Mouse (Mus musculus) spleen, postnatal 0 days (tissue): ENCODE data around the gene Dgcr8. TPM values are rescaled to one million over a fixed set of nuclear protein-coding genes. Genes with fewer than 3 reads are reported as not detected.

Experiments
- microRNA counts: library from miRNA; unstranded; fragments of <30 nt; microRNA quantifications from one replicate; lab custom pipeline; 2015
- polyA plus RNA-seq: library from polyadenylated mRNA; unstranded; fragments of >200 nt; fragmentation: Nextera tagmentation; extraction: Ambion mirVana; gene quantifications from 2 replicates; pipeline ENCODE4 v1.2.1, GENCODE M21; 2015

The Dgcr8 gene
- polyA plus RNA-seq: 16.1 and 17.9 TPM in 2 replicates

GRCm38 (mm10) chr16:18289067-18289588 is at the start of gene Dgcr8:
TSS of gene Dgcr8 (minus strand) at chr16:18289246.

GRCm38 (mm10) chr16:18258221-18258620 is 30.8 kb downstream of the Dgcr8 start, which contains the start of gene Gm49776:
TSS of gene Gm49776 (minus strand) at chr16:18258321.

GRCm38 (mm10) chr16:18248433-18249363 is 40.3 kb downstream of the Dgcr8 start, which contains the start of the genes Trmt2a and Ranbp1:
TSS of gene Trmt2a (plus strand) at chr16:18248679.
TSS of gene Ranbp1 (minus strand) at chr16:18248732.

GRCm38 (mm10) chr16:18234671-18235388 is 54.2 kb downstream of the Dgcr8 start, which contains the start of gene Zdhhc8:
TSS of gene Zdhhc8 (minus strand) at chr16:18235136.

GRCm38 (mm10) chr16:18217579-18217978 is 71.5 kb downstream of the Dgcr8 start, which contains the start of gene Ccdc188:
TSS of gene Ccdc188 (plus strand) at chr16:18217879.

MicroRNA genes within 50 kb of the gene (microRNA counts, 519-probe panel; counts per million panel counts)
- microRNA mmu-miR-1306 (lab: Ali Mortazavi, UCI) (88.3 counts per million), microRNA mmu-miR-185 (lab: Ali Mortazavi, UCI) (5,736 counts per million, percentile 47 among the panel's probes with 10 or more counts)

Other genes starting within 250 kb of the Dgcr8 start
- 40.2 and 45.3 TPM in 2 replicates for gene Dgcr6, start 236.4 kb downstream of the Dgcr8 start, polyA plus RNA-seq
- 4.2 and 5.6 TPM in 2 replicates for gene Prodh, start 199.0 kb downstream of the Dgcr8 start, polyA plus RNA-seq
- gene Rtn4r, start 161.6 kb downstream of the Dgcr8 start, polyA plus RNA-seq: 0.25 and 0.43 TPM in 2 replicates
- not detected in 2 replicates for gene Ccdc188, start 71.4 kb downstream of the Dgcr8 start, polyA plus RNA-seq
- gene Zdhhc8, start 54.1 kb downstream of the Dgcr8 start, polyA plus RNA-seq: 2.6 and 4.8 TPM in 2 replicates
- gene Trmt2a, start 40.6 kb downstream of the Dgcr8 start, polyA plus RNA-seq: 57.7 and 58.7 TPM in 2 replicates
- 321 and 372 TPM in 2 replicates for gene Ranbp1, start 40.5 kb downstream of the Dgcr8 start, polyA plus RNA-seq
- gene Gm49776, start 30.9 kb downstream of the Dgcr8 start, polyA plus RNA-seq: 3.4 TPM in 1 of 2 replicates, not detected in the other
- 75.2 and 81.4 TPM in 2 replicates for gene Tango2, start 58.9 kb upstream of the Dgcr8 start, polyA plus RNA-seq
- gene Arvcf, start 58.9 kb upstream of the Dgcr8 start, polyA plus RNA-seq: 19.8 and 27.9 TPM in 2 replicates
- 106 and 115 TPM in 2 replicates for gene Txnrd2, start 137.1 kb upstream of the Dgcr8 start, polyA plus RNA-seq
- 118 and 126 TPM in 2 replicates for gene Comt, start 137.6 kb upstream of the Dgcr8 start, polyA plus RNA-seq
- gene Gnb1l, start 209.5 kb upstream of the Dgcr8 start, polyA plus RNA-seq: 10.1 and 12.7 TPM in 2 replicates
- gene Rtl10, start 209.7 kb upstream of the Dgcr8 start, polyA plus RNA-seq: 1.2 and 1.6 TPM in 2 replicates